Mouse (Mus musculus) heart, postnatal 25 days (tissue): ENCODE measurements around the gene Olfr522. TPM values are rescaled to one million over a fixed set of nuclear protein-coding genes. Genes with fewer than 3 reads are reported as not detected.

Experiments
- DNase-seq: peaks from one replicate; pipeline ENCODE4 v3.0.0; 2022; ENCODE audit warnings: low spot score
- intact Hi-C: fragments of 180-260 bp; cut with DNase I; formaldehyde crosslinking; loops from one replicate; pipeline ENCODE4 v1.15.1; 2025
- total RNA-seq, 2 experiments: library from RNA; stranded (reverse); gene quantifications; 2 replicates each; pipeline ENCODE4 v1.2.3; 2021

The Olfr522 gene
- total RNA-seq, 2 experiments from 2014 or later, result not detected

GRCm38 (mm10) chr7:140120484-140120883 is 44.1 kb downstream of the Olfr522 start:
- intact Hi-C loops, result no loop called here
- no peak for DNase-seq

GRCm38 (mm10) chr7:140116329-140117054 is 48.1 kb downstream of the Olfr522 start, which contains the start of gene Echs1:
Echs1 (minus strand) TSS chr7:140116476.
- DNase-seq, result peak; percentile 89
- intact Hi-C loops, result loop anchor here (2.0 to 10.0 kb wide), 2 partner anchors 24 to 82 kb away; partner anchors contain the start of genes Tubgcp2 and Zfp511

- intact Hi-C loops, result loop anchor here (2.0 to 10.0 kb wide), 2 partner anchors 25 to 81 kb away; partner anchors contain the start of genes Tubgcp2 and Zfp511
- DNase-seq, result peak; percentile 48
Measured at GRCm38 (mm10) chr7:140115583-140116328, 48.8 kb downstream of the Olfr522 start, which contains the start of gene Paox. Paox (plus strand) TSS chr7:140115799.

GRCm38 (mm10) chr7:140111943-140112342 is 52.6 kb downstream of the Olfr522 start:
- DNase-seq, result no peak
- intact Hi-C loops, result loop anchor here (10.0 kb wide), 1 partner anchor 77 kb away; the partner anchor contains the start of genes Tubgcp2 and Zfp511

Other genes with a start within 250 kb of the Olfr522 start
- not detected for gene Utf1, start 221.0 kb downstream of the Olfr522 start, total RNA-seq
- not detected for gene 6430531B16Rik, start 186.0 kb downstream of the Olfr522 start, total RNA-seq
- under 1 TPM; 0.20 to 0.73 TPM for gene Adam8, start 172.2 kb downstream of the Olfr522 start, total RNA-seq
- gene Zfp511, start 128.4 kb downstream of the Olfr522 start, total RNA-seq, result 10 to 100 TPM; 10.9 to 11.2 TPM
- 10 to 100 TPM; 25.4 to 27.2 TPM for gene Tubgcp2, start 128.1 kb downstream of the Olfr522 start, total RNA-seq
- not detected for gene Msx3, start 115.7 kb downstream of the Olfr522 start, total RNA-seq
- not detected for gene Caly, start 82.2 kb downstream of the Olfr522 start, total RNA-seq
- not detected for gene Prap1, start 71.4 kb downstream of the Olfr522 start, total RNA-seq
- gene Fuom, start 62.3 kb downstream of the Olfr522 start, total RNA-seq, result 10 to 100 TPM; 80.9 to 84.0 TPM
- 1 to 10 TPM; 3.5 to 3.7 TPM for gene Paox, start 49.0 kb downstream of the Olfr522 start, total RNA-seq
- gene Echs1, start 48.3 kb downstream of the Olfr522 start, total RNA-seq, result 100 to 1,000 TPM; 441 to 471 TPM
- 10 to 100 TPM; 22.9 to 30.8 TPM for gene Mtg1, start 27.2 kb downstream of the Olfr522 start, total RNA-seq
- under 1 TPM; 0.36 to 0.84 TPM for gene Sprn, start 9.9 kb downstream of the Olfr522 start, total RNA-seq
- gene Olfr523, start 8.5 kb upstream of the Olfr522 start, total RNA-seq, result not detected
- not detected for gene Olfr524, start 41.2 kb upstream of the Olfr522 start, total RNA-seq
- gene Cd163l1, start 53.5 kb upstream of the Olfr522 start, total RNA-seq, result not detected
- gene 5830411N06Rik, start 82.5 kb upstream of the Olfr522 start, total RNA-seq, result not detected
- not detected for gene Olfr525, start 156.1 kb upstream of the Olfr522 start, total RNA-seq
- not detected for gene Olfr527, start 169.3 kb upstream of the Olfr522 start, total RNA-seq
- gene Olfr60, start 196.9 kb upstream of the Olfr522 start, total RNA-seq, result not detected
- not detected for gene Olfr530, start 211.6 kb upstream of the Olfr522 start, total RNA-seq
- not detected for gene Olfr531, start 238.2 kb upstream of the Olfr522 start, total RNA-seq